Mouse (Mus musculus): ENCODE results near the gene Gm8126. TPM values are rescaled to one million over a fixed set of nuclear protein-coding genes. Genes with fewer than 3 reads are reported as not detected.
"Not testable (repeated sequence)": the region's sequence is repeated elsewhere in the genome, so short reads cannot be mapped to it uniquely, and the experiment has no call there.

Gene Gm8126
- total RNA-seq (2021) = not detected

DNA sequence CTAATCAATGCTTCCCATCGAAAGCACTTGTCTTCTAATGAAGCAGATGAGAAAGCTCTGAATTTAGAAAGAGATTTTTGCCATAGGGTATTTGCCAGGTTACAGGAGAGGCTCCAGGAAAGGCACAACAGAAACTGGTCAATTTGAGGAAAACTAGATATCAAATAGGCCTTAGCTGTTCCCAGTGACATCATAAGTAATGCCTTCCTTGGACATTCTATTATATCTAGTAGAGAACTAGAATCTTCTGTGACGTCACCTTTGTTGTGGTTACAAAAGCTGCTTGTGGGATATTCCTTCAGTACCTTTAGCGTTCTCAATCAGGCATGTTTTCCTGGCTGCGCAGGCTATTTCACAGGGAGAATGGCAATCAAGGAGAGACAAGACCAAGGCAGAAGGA lies at the start of gene Gm8126:
TSS of gene Gm8126 (plus strand) at position 301 of the 400 bp plus-strand sequence.
- not testable (repeated sequence) for DNase-seq

DNA sequence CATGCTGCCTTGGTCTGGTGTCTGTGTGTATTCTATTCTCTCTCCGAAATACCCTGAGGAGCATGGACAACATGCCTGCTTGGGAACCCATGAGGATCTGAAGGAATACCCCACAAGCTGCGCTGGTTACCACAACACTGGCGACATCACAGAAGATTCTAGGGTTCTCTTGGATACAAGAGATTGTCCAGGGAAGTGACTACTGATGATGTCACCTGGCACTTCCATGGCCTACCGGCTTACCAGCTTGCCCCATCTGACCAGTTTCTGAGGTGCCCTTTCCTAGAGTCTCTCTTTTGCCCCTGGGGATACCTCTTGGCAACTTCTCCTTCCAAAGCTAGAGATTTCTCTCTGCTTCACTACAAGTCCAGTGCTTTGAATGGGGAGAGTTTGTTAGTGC lies 23.2 kb upstream of the Gm8126 start, which contains the start of gene Gm8122:
TSS of gene Gm8122 (minus strand) at position 101 of the 400 bp plus-strand sequence.
- not testable (repeated sequence) for DNase-seq

GRCm38 (mm10) chr14:43237769-43238168 lies 20.7 kb upstream of the Gm8126 start:
- not testable (repeated sequence) for DNase-seq

- DNase-seq = not testable (repeated sequence)
Observed at GRCm38 (mm10) chr14:43249611-43250170, 8.8 kb upstream of the Gm8126 start.

DNA sequence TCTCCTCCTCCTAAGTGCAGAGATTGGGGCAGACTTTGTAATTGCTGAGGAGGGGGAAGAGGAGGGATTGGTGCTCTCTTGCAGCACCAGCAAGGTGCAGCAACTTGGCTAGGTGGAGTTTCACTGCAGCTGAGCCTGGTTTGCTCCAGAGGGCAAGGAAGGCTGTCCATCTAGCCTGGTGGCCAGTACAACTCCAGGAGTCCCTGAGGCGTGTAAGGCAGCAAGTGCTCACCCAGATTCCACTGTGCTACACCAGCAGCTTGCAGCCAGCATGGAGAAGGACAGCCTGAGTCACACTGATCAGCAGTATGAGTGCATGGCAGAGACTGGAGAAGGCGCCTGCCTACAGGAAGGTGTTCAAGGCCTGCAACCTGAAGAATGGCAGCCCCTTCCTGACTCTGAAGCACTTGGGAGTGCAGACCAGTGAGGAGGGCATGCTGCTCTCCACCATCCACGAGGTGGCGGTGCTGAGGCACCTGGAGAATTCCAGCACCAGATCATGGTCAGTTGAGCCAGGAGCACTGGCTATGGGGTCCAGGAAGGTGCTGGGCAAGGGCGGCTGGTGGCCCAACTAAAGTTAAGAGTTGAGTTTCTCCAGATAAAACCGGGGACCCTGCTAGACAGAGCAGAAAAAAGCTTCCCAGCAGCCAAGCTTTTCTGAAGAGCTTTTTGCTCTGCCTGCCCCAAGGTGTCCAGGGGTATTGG lies 7.7 kb upstream of the Gm8126 start:
- DNase-seq = not testable (repeated sequence)

GRCm38 (mm10) chr14:43256511-43256910 lies 1.9 kb upstream of the Gm8126 start:
- DNase-seq = not testable (repeated sequence)

DNA sequence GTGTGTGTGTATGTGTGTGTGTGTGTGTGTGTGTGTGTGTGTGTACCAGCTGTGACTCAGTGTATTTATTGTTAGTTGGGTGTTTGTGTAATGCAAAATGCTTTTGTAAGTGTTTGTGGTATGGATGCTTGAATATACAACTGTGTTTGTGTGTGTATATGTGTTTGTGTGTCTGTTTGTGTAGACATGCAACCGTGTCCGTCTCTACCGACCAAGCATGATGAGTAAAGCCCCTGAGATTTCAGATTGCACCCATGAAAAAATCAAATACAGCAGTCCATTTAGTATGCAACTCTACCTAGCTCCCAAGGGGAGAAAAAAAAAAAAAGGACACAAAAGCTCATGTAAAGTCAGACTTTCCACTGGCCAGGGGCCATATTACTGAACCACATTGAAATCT lies 5.0 kb downstream of the Gm8126 start:
- DNase-seq = not testable (repeated sequence)

- DNase-seq = peak; percentile 4
Observed at GRCm38 (mm10) chr14:43268521-43269084, 10.2 kb downstream of the Gm8126 start.

DNA sequence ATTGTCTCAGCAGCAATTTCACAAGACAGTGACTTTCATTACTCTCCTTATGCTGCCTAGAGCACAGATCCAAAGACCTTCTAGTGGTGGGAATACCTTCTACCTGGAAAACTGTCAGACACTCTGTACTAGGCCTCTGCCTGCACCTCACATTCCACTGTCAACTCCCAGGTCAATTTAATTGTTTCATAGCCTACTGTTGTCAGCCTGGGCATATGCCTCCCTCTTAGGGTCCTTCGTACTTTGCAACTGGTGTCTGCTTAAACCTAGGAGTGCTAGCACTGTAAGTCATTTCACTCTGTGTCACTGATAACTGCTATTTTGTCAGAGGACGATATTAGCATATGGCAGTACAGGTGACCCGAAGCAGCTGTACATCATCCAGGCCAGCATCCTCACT lies 10.8 kb downstream of the Gm8126 start:
- DNase-seq = peak; percentile 10

GRCm38 (mm10) chr14:43273161-43273560 lies 14.7 kb downstream of the Gm8126 start:
- not testable (repeated sequence) for DNase-seq

DNA sequence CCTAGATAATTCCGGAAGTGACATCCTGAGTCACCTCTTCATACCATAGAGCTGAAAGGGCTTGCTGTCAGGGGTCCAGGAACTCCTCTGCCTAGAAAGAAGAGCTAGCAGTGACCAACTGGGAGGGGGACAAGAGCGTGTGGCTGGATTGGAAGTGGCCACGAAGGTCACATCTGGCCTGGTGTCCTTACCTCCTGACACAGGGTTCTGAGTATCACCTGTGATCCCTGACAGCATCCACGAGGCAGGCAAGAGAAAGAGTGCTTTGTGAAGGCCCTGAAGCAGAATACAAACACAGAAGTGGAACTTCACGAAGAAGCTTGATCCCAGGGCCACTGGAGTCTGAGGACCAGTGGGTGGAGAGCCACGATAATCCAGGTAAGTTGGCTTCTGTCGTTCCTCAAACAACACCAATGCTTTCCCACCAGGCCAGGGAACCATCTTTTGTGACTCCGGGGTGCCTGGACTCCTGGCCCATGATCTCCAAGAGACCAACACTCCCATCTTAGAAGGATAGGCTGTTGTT lies 16.6 kb downstream of the Gm8126 start, which contains the start of gene Gm9732:
TSS of gene Gm9732 (plus strand) at position 51 of the 526 bp plus-strand sequence.
- not testable (repeated sequence) for DNase-seq

DNA sequence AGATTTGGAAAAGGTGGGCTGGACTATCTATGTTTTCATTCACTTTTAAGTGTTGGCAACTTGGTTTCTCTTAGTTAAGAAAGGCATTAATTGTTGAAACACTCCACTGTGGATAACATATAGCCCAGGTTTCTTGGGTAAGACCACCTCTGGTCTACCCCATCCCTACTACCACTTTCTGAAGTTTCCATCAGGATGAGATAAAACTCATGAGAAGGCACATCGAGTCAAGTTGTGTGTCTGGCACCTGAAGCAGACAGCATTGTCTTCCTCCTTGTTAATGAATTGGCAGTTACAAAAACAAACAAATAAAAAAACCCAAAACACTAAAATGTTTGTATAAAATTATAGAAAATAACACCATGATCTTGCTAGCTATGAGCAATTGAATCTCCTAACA lies 17.3 kb downstream of the Gm8126 start:
- DNase-seq = not testable (repeated sequence)

GRCm38 (mm10) chr14:43277468-43277867 lies 19.0 kb downstream of the Gm8126 start:
- DNase-seq = not testable (repeated sequence)

DNA sequence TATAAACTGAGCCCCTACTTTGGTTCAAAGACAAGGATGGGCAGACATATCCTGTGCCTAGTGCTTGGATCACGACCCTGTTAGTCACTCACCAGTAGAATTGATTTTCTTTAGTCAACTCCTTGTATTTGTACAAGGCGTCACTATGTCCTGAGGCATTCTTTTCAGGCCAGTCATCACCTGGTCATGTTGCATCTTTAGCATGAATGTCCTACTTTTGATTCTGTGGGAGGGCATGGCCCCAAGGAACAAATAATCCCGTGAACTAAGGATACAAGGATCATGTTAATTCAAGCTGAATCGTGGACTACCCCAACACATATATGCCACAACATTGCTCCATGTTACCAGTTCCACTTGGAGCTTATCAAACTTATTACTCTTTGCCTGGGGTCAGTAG lies 19.7 kb downstream of the Gm8126 start:
- DNase-seq = not testable (repeated sequence)

DNA sequence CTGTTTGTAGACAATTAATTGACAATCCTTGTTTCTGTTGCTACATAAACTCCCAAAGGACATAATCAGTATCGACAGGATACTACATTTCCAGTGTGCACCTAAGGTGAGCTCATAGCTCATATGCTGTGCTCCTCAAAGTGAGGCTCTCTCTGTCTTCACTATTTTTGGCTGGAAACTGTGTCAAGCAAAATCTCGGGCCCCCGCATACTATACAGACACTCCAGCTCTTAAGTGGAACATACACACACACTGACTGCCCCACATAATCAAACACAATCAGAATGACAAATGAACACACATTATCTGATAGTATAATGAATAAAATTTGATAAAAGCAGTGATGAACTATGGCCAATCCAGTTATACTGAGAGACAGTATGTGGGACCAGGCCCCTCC lies 20.2 kb downstream of the Gm8126 start:
- not testable (repeated sequence) for DNase-seq

GRCm38 (mm10) chr14:43293503-43293902 lies 35.1 kb downstream of the Gm8126 start, which contains the start of gene Gm8127:
Gene Gm8127, minus strand, starts transcription at chr14:43293832.
- not testable (repeated sequence) for DNase-seq

Other genes starting within 250 kb of the Gm8126 start
- gene Gm10376, start 243.0 kb upstream of the Gm8126 start, total RNA-seq (2021) = not detected
- gene Gm8094, start 182.0 kb upstream of the Gm8126 start, total RNA-seq (2021) = not detected
- not detected for gene Gm8104, start 158.0 kb upstream of the Gm8126 start, total RNA-seq (2021)
- gene Gm7233, start 78.8 kb upstream of the Gm8126 start, total RNA-seq (2021) = not detected
- not detected for gene Gm8122, start 23.3 kb upstream of the Gm8126 start, total RNA-seq (2021)
- gene Gm9732, start 16.4 kb downstream of the Gm8126 start, total RNA-seq (2021) = not detected
- not detected for gene Gm8127, start 35.2 kb downstream of the Gm8126 start, total RNA-seq (2021)
- gene 1700001F09Rik, start 89.2 kb downstream of the Gm8126 start, total RNA-seq (2021) = not detected
- gene Gm8138, start 157.7 kb downstream of the Gm8126 start, total RNA-seq (2021) = not detected